9 mouse cellular contexts compared by ENCODE assay signal in the genomic region with DNA sequence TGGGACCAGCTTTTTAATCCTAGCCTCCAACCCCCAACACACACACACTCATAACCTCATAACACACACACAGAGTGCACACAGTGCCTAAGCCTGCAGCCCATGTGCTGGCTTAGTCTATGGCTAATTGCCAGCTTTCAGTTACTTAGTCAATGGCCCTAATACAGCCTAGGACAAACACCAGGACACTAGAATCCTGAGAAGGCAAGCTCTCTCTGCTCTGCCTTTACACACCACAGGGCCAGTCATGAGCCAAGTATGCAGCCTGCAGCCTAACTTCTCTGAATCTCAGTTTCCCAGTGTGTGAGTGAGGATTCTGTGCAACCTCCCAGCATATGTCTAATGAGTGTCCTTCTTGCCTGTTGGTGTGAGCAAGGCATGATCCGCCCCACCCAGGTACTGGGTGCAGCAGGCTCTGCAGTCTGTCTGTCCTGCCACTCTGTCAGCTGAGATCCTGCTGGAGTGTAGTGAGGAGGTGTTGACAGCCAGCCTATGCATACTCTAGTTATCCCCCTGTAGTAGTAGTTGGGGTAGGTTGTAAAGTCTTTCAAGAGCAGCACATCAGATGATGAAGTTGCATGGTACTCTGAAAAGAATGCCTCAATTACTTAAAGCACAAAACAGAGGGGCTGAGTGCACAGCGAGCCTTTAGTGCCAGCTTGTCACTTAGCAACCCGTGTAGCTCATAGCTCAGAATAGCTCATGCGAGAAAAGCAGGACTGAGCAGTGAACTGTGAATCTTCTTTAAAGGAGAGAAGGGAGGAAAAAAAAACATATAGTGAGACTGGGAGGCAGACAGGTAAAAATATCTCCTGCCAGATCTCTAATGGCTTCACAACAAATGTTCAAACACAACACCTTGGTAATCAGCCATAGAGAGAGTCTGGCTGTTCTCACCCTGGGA. TPM values are rescaled to one million over a fixed set of nuclear protein-coding genes. Genes with fewer than 3 reads are reported as not detected.
A peak's percentile ranks its signal among the peaks of the same experiment; 100 is the strongest.
DNase-seq lines count a peak whose midpoint lies in the region; ATAC-seq and TF ChIP-seq lines count a peak whose summit lies in the region.
"Had no signal": no experiment of that assay in that cellular context is flagged by ENCODE, and none has a peak within 500 bp of the region (broad histone marks: within the 10 kb centered on the region; RNA-seq: fewer than 3 reads in every experiment).

No protein-coding gene starts in this region.

- WGBS in hindbrain, embryonic 11.5 days: 26% methylated on average over 4 of the region's 4 CpGs
- 52% methylated on average over 4 of the region's 4 CpGs for WGBS in stomach, postnatal 0 days
- WGBS in liver, postnatal 0 days (ENCODE audit: insufficient replicate concordance): 70% methylated on average over 4 of the region's 4 CpGs
- WGBS in intestine, embryonic 15.5 days: 54% methylated on average over 4 of the region's 4 CpGs

- no peak for TF ChIP-seq CTCF in stomach, postnatal 0 days (IDR thresholded peaks at IDR 0.05; ENCODE audit: low read depth)
- no peak for TF ChIP-seq CTCF in liver, postnatal 0 days (IDR thresholded peaks at IDR 0.05; ENCODE audit: low read depth)

- ATAC-seq in hindbrain, embryonic 11.5 days (ENCODE audit: low FRiP score): peak; percentile 53; the same call in 1 of the 2 replicates
- peak; percentile 64; the same call in 1 of the 2 replicates for ATAC-seq in stomach, postnatal 0 days (ENCODE audit: low FRiP score, low TSS enrichment)
- no peak for ATAC-seq in liver, postnatal 0 days
- no peak for ATAC-seq in intestine, embryonic 15.5 days

- H3K27me3 ChIP-seq in hindbrain, embryonic 11.5 days (ENCODE audit: control insufficient read depth, insufficient read depth, low read length): no peaks in the 10 kb centered on the region
- H3K27me3 ChIP-seq in stomach, postnatal 0 days (ENCODE audit: control insufficient read depth, insufficient read depth, low read length): no peaks in the 10 kb centered on the region
- H3K27me3 ChIP-seq in liver, postnatal 0 days (ENCODE audit: insufficient read depth, low read length): no peaks in the 10 kb centered on the region
- H3K27me3 ChIP-seq in intestine, embryonic 15.5 days (replicated peaks): no peaks in the 10 kb centered on the region

- intact Hi-C loops in left cerebral cortex, postnatal 14 days (cut with DNase I): no loop called here

- no peak overlapping the region for H3K27ac ChIP-seq in hindbrain, embryonic 11.5 days (ENCODE audit: low read depth, low read length)
- peak overlapping the region; percentile 63 for H3K27ac ChIP-seq in stomach, postnatal 0 days (replicated peaks)
- H3K27ac ChIP-seq in liver, postnatal 0 days (ENCODE audit: low read depth): no peak overlapping the region
- no peak overlapping the region for H3K27ac ChIP-seq in intestine, embryonic 15.5 days

- H3K9ac ChIP-seq in hindbrain, embryonic 11.5 days (ENCODE audit: low read depth, low read length): no peak overlapping the region
- H3K9ac ChIP-seq in stomach, postnatal 0 days (ENCODE audit: low read length): no peak overlapping the region
- no peak overlapping the region for H3K9ac ChIP-seq in liver, postnatal 0 days (replicated peaks)
- H3K9ac ChIP-seq in intestine, embryonic 15.5 days: no peak overlapping the region

- TF ChIP-seq EP300 in stomach, postnatal 0 days (optimal IDR thresholded peaks at IDR 0.05): no peak
- no peak for TF ChIP-seq EP300 in liver, postnatal 0 days (IDR thresholded peaks at IDR 0.05; ENCODE audit: low read depth)

- DNase-seq in right cerebral cortex, adult 18-20 months: peak; percentile 76
- DNase-seq in right cerebral cortex, postnatal 14 days: no peak
- no peak for DNase-seq in hindbrain, embryonic 11.5 days (ENCODE audit: low spot score)
- DNase-seq in left cerebral cortex, postnatal 14 days (ENCODE audit: low spot score in 2 of 2): peak; percentile 69 to 81
- DNase-seq in stomach, postnatal 0 days (ENCODE audit: low spot score): no peak
- DNase-seq in urinary bladder, postnatal 4 days (ENCODE audit: low spot score in 2 of 2): no peak
- DNase-seq in liver, postnatal 0 days: no peak

- no peak overlapping the region for H3K4me3 ChIP-seq in hindbrain, embryonic 11.5 days (ENCODE audit: low read depth, low read length)
- H3K4me3 ChIP-seq in stomach, postnatal 0 days (ENCODE audit: low read depth, low read length): no peak overlapping the region
- H3K4me3 ChIP-seq in liver, postnatal 0 days (ENCODE audit: low read depth, low read length): no peak overlapping the region
- no peak overlapping the region for H3K4me3 ChIP-seq in intestine, embryonic 15.5 days (replicated peaks)

- no peaks in the 10 kb centered on the region for H3K9me3 ChIP-seq in hindbrain, embryonic 11.5 days (ENCODE audit: control insufficient read depth, low read length)
- H3K9me3 ChIP-seq in stomach, postnatal 0 days (ENCODE audit: control insufficient read depth, low read length): no peaks in the 10 kb centered on the region
- no peaks in the 10 kb centered on the region for H3K9me3 ChIP-seq in liver, postnatal 0 days (ENCODE audit: low read length)
- no peaks in the 10 kb centered on the region for H3K9me3 ChIP-seq in intestine, embryonic 15.5 days

- H3K4me1 ChIP-seq in hindbrain, embryonic 11.5 days (replicated peaks; ENCODE audit: control insufficient read depth, insufficient read depth, low read length): 0 out of 2 replicates have a peak, but pooled peaks cover 2% of the 10 kb centered on the region
- no peaks in the 10 kb centered on the region for H3K4me1 ChIP-seq in stomach, postnatal 0 days (replicated peaks; ENCODE audit: control insufficient read depth, insufficient read depth)
- H3K4me1 ChIP-seq in liver, postnatal 0 days (ENCODE audit: insufficient read depth): no peaks in the 10 kb centered on the region
- no peaks in the 10 kb centered on the region for H3K4me1 ChIP-seq in intestine, embryonic 15.5 days (replicated peaks)

- H3K36me3 ChIP-seq in hindbrain, embryonic 11.5 days (ENCODE audit: control insufficient read depth, insufficient read depth, low read length): no peaks in the 10 kb centered on the region
- no peaks in the 10 kb centered on the region for H3K36me3 ChIP-seq in stomach, postnatal 0 days (ENCODE audit: control insufficient read depth, insufficient read depth, low read length)
- no peaks in the 10 kb centered on the region for H3K36me3 ChIP-seq in liver, postnatal 0 days (replicated peaks; ENCODE audit: insufficient read depth, low read length)
- no peaks in the 10 kb centered on the region for H3K36me3 ChIP-seq in intestine, embryonic 15.5 days

- H3K4me2 ChIP-seq in hindbrain, embryonic 11.5 days (replicated peaks; ENCODE audit: low read depth, low read length): no peak overlapping the region
- H3K4me2 ChIP-seq in stomach, postnatal 0 days (replicated peaks; ENCODE audit: low read depth): no peak overlapping the region
- no peak overlapping the region for H3K4me2 ChIP-seq in liver, postnatal 0 days (ENCODE audit: low read depth, low read length)
- no peak overlapping the region for H3K4me2 ChIP-seq in intestine, embryonic 15.5 days (replicated peaks)

RNA-seq across cellular contexts. Expression of gene Slc6a17, which starts 12.1 kb away (rescaled TPM):
- 1.9 and 3.5 TPM in 2 replicates for polyA plus RNA-seq in hindbrain, embryonic 11.5 days (2014; fragmentation: Nextera tagmentation; extraction: Ambion mirVana)
- total RNA-seq in left cerebral cortex, postnatal 14 days (2021): 100 to 1,000 TPM; 365 to 381 TPM
- polyA plus RNA-seq in stomach, postnatal 0 days (2015; fragmentation: Nextera tagmentation; extraction: Ambion mirVana): 1.7 and 2.1 TPM in 2 replicates
- polyA plus RNA-seq in liver, postnatal 0 days (2015; fragmentation: Nextera tagmentation; extraction: Ambion mirVana): 0.02 and 0.08 TPM in 2 replicates
- 1.0 and 2.6 TPM in 2 replicates for polyA plus RNA-seq in intestine, embryonic 15.5 days (2015; fragmentation: Nextera tagmentation; extraction: Ambion mirVana)

RNA-seq across cellular contexts. Expression of gene Kcnc4, which starts 46.4 kb away (rescaled TPM):
- 0.22 and 0.25 TPM in 2 replicates for polyA plus RNA-seq in hindbrain, embryonic 11.5 days (2014; fragmentation: Nextera tagmentation; extraction: Ambion mirVana)
- total RNA-seq in left cerebral cortex, postnatal 14 days (2021): 10 to 100 TPM; 61.7 to 74.6 TPM
- 0.12 and 0.17 TPM in 2 replicates for polyA plus RNA-seq in stomach, postnatal 0 days (2015; fragmentation: Nextera tagmentation; extraction: Ambion mirVana)
- not detected in 2 replicates for polyA plus RNA-seq in liver, postnatal 0 days (2015; fragmentation: Nextera tagmentation; extraction: Ambion mirVana)
- polyA plus RNA-seq in intestine, embryonic 15.5 days (2015; fragmentation: Nextera tagmentation; extraction: Ambion mirVana): 0.11 and 0.23 TPM in 2 replicates

RNA-seq across cellular contexts. Expression of gene Ubl4b, which starts 49.2 kb away (rescaled TPM):
- not detected in 2 replicates for polyA plus RNA-seq in hindbrain, embryonic 11.5 days (2014; fragmentation: Nextera tagmentation; extraction: Ambion mirVana)
- under 1 TPM in 1 of 2 experiments, not detected in 1; 0.24 TPM for total RNA-seq in left cerebral cortex, postnatal 14 days (2021)
- polyA plus RNA-seq in stomach, postnatal 0 days (2015; fragmentation: Nextera tagmentation; extraction: Ambion mirVana): not detected in 2 replicates
- not detected in 2 replicates for polyA plus RNA-seq in liver, postnatal 0 days (2015; fragmentation: Nextera tagmentation; extraction: Ambion mirVana)
- polyA plus RNA-seq in intestine, embryonic 15.5 days (2015; fragmentation: Nextera tagmentation; extraction: Ambion mirVana): not detected in 2 replicates
- total RNA-seq: layer of hippocampus, postnatal 14 days had no signal

Comparison
In these comparisons a context has a peak if more than half of its experiments do, and no peak if none do; other contexts are left out.
1. DNase-seq: peak in right cerebral cortex, adult 18-20 months (single experiment) and left cerebral cortex, postnatal 14 days (2 of 2); none in right cerebral cortex, postnatal 14 days (single experiment), hindbrain, embryonic 11.5 days (single experiment), stomach, postnatal 0 days (single experiment), urinary bladder, postnatal 4 days (0 of 2) and liver, postnatal 0 days (single experiment).
2. ATAC-seq: peak in hindbrain, embryonic 11.5 days (single experiment) and stomach, postnatal 0 days (single experiment); none in liver, postnatal 0 days (single experiment) and intestine, embryonic 15.5 days (single experiment).